Mouse (Mus musculus) ES-E14 (cell line): ENCODE data around the gene Naa60. TPM values are rescaled to one million over a fixed set of nuclear protein-coding genes. Genes with fewer than 3 reads are reported as not detected.

Experiments
- DNase-seq: peaks from one replicate; pipeline ENCODE4 v3.0.0-alpha.2; 2013; ENCODE audit warnings: low read depth, low spot score
- H3K27ac ChIP-seq: 2 replicates; pipeline ENCODE4 v1.5.1; 2012; ENCODE audit warnings: low read depth, mild to moderate bottlenecking, low read length, moderate library complexity, mixed read lengths; ENCODE audit not compliant: poor library complexity, insufficient read depth, severe bottlenecking
- H3K36me3 ChIP-seq: 2 replicates; pipeline ENCODE4 v1.6.1; 2012; ENCODE audit warnings: mild to moderate bottlenecking, low read length, moderate library complexity, mixed read lengths; ENCODE audit not compliant: control insufficient read depth, poor library complexity, insufficient read depth, severe bottlenecking
- H3K4me1 ChIP-seq, 2 experiments: fragments of 150-350 bp in 1 of 2; sonication (generic) in 1 of 2; 2 replicates each; pipeline ENCODE4 v1.6.1; 2012; ENCODE audit warnings: low read length in 2 of 2, mild to moderate bottlenecking in 1 of 2, mixed read lengths in 1 of 2; ENCODE audit not compliant: control insufficient read depth in 2 of 2, insufficient read depth in 2 of 2, poor library complexity in 1 of 2
- H3K4me3 ChIP-seq, 2 experiments: fragments of 150-350 bp in 1 of 2; sonication (generic) in 1 of 2; 2 replicates each; pipeline ENCODE4 v1.5.1; 2012; ENCODE audit warnings: low read length in 2 of 2, low read depth in 1 of 2, mild to moderate bottlenecking in 1 of 2, mixed read lengths in 1 of 2; ENCODE audit not compliant: insufficient read depth in 1 of 2, poor library complexity in 1 of 2, severe bottlenecking in 1 of 2
- H3K9ac ChIP-seq: 2 replicates; pipeline ENCODE4 v1.6.1; 2012; ENCODE audit warnings: low read depth, mild to moderate bottlenecking, low read length, mixed read lengths; ENCODE audit not compliant: poor library complexity, insufficient read depth, severe bottlenecking
- H3K9me3 ChIP-seq: fragments of 150-350 bp; sonication (generic); 2 replicates; pipeline ENCODE4 v1.6.1; 2012; ENCODE audit warnings: low read depth, mild to moderate bottlenecking, low read length; ENCODE audit not compliant: control insufficient read depth, insufficient read depth
- CHD2 ChIP-seq: IDR thresholded peaks from 2 replicates; pipeline ENCODE4 v1.6.1; 2014; ENCODE audit warnings: mild to moderate bottlenecking, low read depth, low read length, inconsistent platforms
- HCFC1 ChIP-seq: IDR thresholded peaks from 2 replicates; pipeline ENCODE4 v1.6.1; 2012; ENCODE audit warnings: low read length, inconsistent platforms, borderline replicate concordance; ENCODE audit not compliant: insufficient read depth
- MAFK ChIP-seq: IDR thresholded peaks from 2 replicates; pipeline ENCODE4 v1.6.1; 2014; ENCODE audit warnings: mild to moderate bottlenecking, low read depth, low read length, inconsistent platforms; ENCODE audit not compliant: insufficient read depth
- ZC3H11A ChIP-seq: IDR thresholded peaks from 2 replicates; pipeline ENCODE4 v1.6.1; 2012; ENCODE audit warnings: low read depth, mild to moderate bottlenecking, inconsistent platforms, low read length, borderline replicate concordance
- ZNF384 ChIP-seq: IDR thresholded peaks from 2 replicates; pipeline ENCODE4 v1.6.1; 2012; ENCODE audit warnings: low read depth, low read length, inconsistent platforms
- in situ Hi-C, 2 experiments: fragments of 600-800 bp; cut with MboI; formaldehyde crosslinking; loops; one replicate each; pipeline ENCODE4 v1.15.1; 2025; ENCODE audit warnings: low sequenced_read_pairs in 2 of 2, inconsistent platforms in 1 of 2; ENCODE audit not compliant: unreplicated experiment in 2 of 2
- total RNA-seq: library from RNA; depleted of rRNA; stranded (reverse); fragments of 300-350 nt; gene quantifications from 2 replicates; pipeline ENCODE4 v1.2.3, GENCODE M21; 2012

The Naa60 gene
- total RNA-seq, 1 experiment: 17.4 TPM

DNA sequence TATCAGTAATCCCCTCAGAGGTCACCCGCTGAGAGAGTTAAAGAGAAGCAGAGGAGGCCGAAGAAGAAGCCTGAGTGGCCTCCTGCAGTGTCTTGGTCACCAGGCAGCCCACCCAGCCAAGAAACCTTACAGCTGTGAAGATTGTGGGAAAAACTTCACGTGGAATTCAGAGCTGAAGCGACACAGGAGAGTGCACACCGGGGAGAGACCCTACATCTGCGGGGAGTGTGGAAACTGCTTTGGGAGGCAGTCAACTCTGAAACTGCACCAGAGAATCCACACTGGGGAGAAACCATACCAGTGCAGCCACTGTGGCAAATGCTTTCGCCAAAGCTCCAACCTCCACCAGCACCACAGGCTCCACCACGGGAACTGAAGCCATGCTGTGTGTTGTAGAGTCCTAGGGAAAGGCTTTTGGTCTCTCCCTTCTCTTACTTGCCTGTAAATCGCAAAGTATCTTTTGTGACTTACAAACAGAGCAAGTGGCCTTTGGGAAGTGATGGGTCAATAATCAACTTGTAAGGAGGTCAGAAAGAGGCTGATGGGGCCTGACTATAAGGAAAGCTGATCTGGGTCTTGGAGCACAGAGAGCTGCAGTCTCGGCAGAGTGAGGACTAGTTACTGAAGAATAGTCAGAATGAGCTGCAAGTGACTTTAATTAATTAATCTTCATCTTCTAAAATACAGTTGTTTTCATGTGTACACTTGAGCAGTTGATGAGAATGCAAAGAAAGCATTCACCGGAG lies 17.6 kb upstream of the Naa60 start:
- H3K4me3 ChIP-seq: no peak overlapping the region
- no peaks in the 10 kb centered on the region for H3K36me3 ChIP-seq
- in situ Hi-C loops: no loop called here
- no peak overlapping the region for H3K27ac ChIP-seq
- no peak overlapping the region for H3K9ac ChIP-seq
- no peak for TF ChIP-seq ZNF384
- TF ChIP-seq MAFK: no peak
- no peak for TF ChIP-seq ZC3H11A
- no peak for TF ChIP-seq HCFC1
- TF ChIP-seq CHD2: no peak
- H3K9me3 ChIP-seq: no peaks in the 10 kb centered on the region
- DNase-seq: no peak
- peaks cover 2 to 8% of the 10 kb centered on the region in 2 experiments; a peak in 3 of 4 replicates for H3K4me1 ChIP-seq

DNA sequence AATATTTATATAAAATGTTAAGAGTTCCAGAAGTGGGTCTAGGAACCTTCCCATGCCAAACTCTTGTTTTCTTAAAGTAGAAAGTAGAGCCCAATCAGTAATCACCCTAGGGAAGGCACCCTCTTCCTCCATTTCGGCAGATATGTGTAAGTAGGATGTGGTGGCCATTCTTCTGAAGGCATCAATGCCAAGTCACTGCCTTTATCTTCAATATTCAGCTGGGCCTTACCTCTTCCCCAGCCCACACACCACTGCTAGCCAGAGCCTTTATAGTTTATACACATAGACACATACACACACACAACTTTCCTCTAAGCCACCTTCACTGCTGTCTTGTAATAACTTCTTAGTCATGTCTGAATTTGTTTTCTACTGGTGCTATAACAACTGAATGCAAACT lies 16.4 kb upstream of the Naa60 start:
- TF ChIP-seq HCFC1 (no peak), CHD2 (no peak), ZC3H11A (no peak), MAFK (no peak), ZNF384 (no peak)
- Histone ChIP-seq H3K9me3 (no peaks in the 10 kb centered on the region), H3K27ac (no peak overlapping the region), H3K36me3 (no peaks in the 10 kb centered on the region; the same call in 1 of the 2 replicates), H3K4me3 (no peak overlapping the region), H3K4me1 (peaks cover 0 to 5% of the 10 kb centered on the region in 2 experiments; a peak in 2 of 4 replicates), H3K9ac (no peak overlapping the region)
- DNase-seq: no peak
- in situ Hi-C loops: no loop called here

DNA sequence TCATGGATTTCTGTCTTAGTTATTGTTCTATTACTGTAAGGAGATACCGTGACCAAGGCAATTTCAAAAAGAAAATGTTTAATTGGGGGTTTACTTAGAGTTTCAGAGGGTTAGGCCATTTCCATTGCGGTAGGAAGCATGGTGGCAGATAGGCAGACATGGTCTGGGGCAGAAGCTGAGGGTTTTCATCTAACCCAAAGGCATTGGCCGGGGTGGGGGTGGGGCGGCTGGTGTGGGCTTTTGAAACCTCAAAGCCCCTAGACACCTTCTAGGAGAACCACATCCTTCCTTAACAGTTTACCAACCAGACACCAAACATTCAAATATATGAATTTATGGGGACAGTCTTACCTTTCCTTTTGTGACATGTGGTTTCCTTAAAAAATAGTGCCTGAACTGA lies 12.9 kb upstream of the Naa60 start:
- no peak overlapping the region for H3K4me3 ChIP-seq
- TF ChIP-seq MAFK (no peak), HCFC1 (no peak), ZNF384 (no peak), CHD2 (no peak), ZC3H11A (no peak)
- H3K9ac ChIP-seq: no peak overlapping the region
- no peak for DNase-seq
- no peak overlapping the region for H3K27ac ChIP-seq
- H3K4me1 ChIP-seq: no peaks in the 10 kb centered on the region; a peak in 1 of 4 replicates
- in situ Hi-C loops: no loop called here
- H3K9me3 ChIP-seq: no peaks in the 10 kb centered on the region
- peaks cover 3% of the 10 kb centered on the region for H3K36me3 ChIP-seq

DNA sequence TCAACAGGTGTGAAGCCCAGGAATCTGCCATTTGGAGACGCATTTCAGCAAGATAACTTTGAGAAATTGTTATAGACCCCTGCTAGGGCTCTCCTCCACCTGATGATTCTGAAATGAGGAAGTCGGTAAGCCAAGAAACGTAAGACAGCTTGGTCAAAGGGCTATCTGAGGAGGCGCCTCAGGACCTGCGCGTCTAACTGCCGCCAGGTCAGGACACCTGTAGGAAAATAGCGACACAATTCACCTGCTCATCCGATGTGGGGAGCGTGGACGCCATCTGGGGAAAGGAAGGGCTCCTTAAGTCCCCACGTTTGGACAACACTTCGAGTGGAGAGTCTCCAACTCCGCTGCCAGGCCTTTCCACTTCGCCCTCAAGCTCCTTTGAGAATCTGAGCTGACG lies 360 bp upstream of the Naa60 start:
- peaks cover 3 to 6% of the 10 kb centered on the region in 2 experiments; a peak in 2 of 4 replicates for H3K4me1 ChIP-seq
- peaks cover 6% of the 10 kb centered on the region; the same call in 1 of the 2 replicates for H3K36me3 ChIP-seq
- in situ Hi-C loops: no loop called here
- peak overlapping the region; percentile 71 for H3K9ac ChIP-seq
- H3K9me3 ChIP-seq: no peaks in the 10 kb centered on the region
- DNase-seq: no peak
- peak overlapping the region; percentile 69 to 95 for H3K4me3 ChIP-seq
- no peak overlapping the region for H3K27ac ChIP-seq
- no peak for TF ChIP-seq ZC3H11A
- no peak for TF ChIP-seq MAFK
- TF ChIP-seq HCFC1: no peak
- no peak for TF ChIP-seq CHD2
- TF ChIP-seq ZNF384: no peak
